Mouse (Mus musculus): ENCODE measurements around the gene Aym1. TPM values are rescaled to one million over a fixed set of nuclear protein-coding genes. Genes with fewer than 3 reads are reported as not detected.

Gene Aym1
- not detected for total RNA-seq (2023)

DNA sequence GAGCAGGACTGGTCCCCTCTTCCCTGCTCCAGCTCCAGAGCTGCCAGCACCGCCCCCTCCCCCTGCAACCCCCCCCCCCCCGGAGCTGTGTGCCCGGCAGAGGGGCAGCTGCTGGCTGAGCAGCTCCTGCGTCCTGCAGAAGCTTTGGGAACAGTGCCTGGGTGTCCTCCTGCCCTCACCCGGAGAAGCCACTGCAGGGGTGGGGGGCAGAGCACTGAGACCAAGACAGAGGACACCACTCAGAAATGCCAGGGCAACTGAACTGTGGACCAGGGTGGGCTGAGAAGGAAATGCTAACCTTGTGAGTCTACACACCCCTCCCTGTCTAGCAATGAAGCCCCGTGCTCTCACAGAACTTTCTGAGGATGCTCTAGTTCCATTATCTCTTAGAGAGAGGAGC lies at the start of gene Aym1:
Gene Aym1 (plus strand): TSS at position 109 of the 400 bp plus-strand sequence.

DNA sequence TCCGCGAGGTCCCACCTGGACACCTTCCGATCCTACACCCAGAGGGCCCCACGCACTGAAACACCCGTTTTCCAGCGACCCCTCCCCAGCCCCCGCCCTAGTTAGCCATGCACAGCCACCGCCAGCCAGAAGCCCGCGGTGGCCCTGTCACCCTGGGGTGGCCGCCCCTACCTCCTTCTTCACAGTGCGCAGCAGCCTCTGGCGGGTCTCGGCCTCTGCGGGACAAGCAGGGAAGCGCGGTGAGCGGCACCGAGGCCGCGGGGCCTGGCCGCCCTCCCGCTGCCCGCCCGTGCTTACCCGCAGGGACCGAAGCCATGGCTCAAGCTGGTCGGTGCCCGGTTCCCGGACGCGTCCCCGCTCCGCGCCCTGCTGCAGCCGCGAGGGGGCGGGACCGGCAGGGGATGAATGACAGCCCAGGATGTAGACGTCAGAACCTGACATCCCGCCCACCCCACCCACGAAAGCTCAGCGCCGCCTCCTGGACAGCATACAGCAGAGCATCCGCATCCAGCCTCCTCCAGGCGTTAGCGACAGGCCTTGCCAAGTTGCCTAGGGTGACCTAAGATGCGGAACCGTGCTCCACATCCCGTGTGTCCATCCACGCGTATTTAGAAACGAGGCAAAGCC lies 46.6 kb upstream of the Aym1 start, which contains the start of gene Sgsm1:
Gene Sgsm1 (minus strand): TSS at position 410 of the 627 bp plus-strand sequence.

Other genes starting within 250 kb of the Aym1 start
- 0.73 TPM for gene 2900026A02Rik, start 136.1 kb upstream of the Aym1 start, total RNA-seq (2023)
- gene Tmem211, start 130.4 kb upstream of the Aym1 start, total RNA-seq (2023): not detected
- not detected for gene Sgsm1, start 46.5 kb upstream of the Aym1 start, total RNA-seq (2023)
- 6.8 TPM for gene Wscd2, start 133.0 kb downstream of the Aym1 start, total RNA-seq (2023)